Mouse (Mus musculus) cerebellum, adult 11-12 months (tissue): ENCODE results near the gene Tti1.
A peak's percentile ranks its signal among the peaks of the same experiment; 100 is the strongest.

ENCODE experiments used
- DNase-seq: peaks from one replicate; pipeline ENCODE4 v3.0.0; 2022

Tti1 gene

DNA sequence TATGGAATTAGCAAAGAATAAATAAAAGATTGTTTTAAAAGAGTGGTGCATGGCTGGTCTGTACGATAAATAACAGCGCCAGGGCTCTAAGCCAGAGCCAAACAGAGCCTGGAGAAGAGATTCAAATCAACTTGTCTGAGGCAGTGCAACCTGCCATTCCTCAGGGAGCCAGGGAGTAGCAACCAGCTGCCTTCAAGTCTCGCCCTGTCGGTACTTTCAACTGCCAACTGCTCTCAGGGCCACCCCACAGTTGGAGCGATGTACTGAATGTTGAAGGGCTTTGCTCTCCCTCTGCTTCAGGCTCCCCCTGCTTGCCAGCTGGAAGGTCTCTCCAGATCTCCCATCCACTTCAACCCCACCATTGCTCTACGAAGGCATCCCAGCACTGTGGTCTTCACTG is 58.1 kb downstream of the Tti1 start:
- no peak for DNase-seq

DNA sequence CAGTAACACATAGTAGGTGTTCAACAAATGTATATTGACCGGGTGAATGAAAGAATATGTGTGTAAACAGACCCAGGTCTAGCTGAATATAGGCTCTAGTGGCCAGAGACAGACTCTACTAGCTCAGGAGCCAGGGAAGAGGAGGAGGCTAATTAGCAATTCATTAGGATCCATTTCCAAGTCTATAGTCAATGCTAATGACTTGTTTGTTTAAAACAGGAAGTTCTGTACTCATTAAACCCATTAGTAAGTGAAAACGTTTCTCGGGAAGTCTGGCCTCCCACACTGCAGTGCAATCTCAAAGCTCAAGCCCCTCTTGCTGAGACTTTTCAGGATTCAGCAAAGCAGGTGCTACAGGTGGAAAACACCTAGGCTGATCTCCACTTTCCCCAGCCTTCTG is 60.4 kb downstream of the Tti1 start:
- DNase-seq, result no peak

DNA sequence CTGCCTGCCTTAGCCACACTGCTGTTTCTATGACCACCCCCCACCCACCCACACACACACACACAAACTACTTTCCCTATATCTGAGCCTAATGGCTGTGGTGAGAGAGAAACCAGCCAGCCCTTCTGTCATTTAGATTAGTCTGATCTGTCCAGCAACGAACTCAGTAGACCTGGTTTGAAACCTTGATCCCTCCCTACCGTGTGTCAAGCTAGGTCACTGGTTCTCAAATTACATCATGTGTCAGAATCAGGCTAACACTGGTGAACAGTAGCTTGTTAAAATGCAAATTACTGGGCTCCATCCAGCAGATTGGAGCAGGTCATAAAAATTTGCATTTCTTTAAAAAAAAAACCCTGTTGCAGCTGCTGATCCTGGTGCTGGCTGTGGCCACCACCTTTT is 70.5 kb downstream of the Tti1 start:
- no peak for DNase-seq

- no peak for DNase-seq
These were observed 74.3 kb downstream of the Tti1 start for GRCm38 (mm10) chr2:157953978-157954377.

DNA sequence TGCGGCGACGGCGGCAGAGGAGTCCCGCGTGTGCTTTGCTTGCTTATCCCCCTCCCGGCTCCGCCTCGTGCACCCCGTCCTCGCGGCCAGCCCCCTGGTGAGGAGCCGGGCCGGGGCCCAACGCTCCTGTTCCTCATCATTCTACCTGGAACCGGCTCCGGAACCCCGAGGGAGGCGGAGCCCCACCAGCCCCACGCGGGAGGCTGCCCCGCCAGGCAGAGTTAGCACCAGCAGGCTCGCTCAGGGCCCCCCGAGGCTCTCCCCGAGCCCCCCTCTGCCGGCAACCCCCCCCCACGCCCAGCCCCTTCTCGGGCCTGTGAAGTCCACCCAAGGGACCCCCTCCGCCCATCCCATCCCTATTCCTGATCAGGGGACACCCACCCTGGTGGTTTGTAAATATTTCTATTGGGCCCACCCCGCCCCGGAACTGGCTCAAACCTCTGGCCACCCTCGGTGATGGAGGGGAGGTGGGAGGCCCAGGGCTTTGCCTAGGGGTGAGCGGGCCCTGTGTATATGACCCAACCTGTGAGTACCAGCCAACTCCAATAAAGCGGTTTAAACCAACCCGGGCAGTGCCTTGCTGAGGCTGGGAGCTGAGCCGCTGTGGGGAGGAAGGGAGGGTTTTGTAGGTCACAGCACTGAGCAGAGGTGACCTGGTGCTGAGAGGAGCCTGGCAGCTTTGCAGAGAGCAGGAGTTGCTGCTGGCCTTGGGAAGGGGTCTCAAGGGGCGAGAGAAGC is 83.9 kb downstream of the Tti1 start:
- peak; percentile 27 for DNase-seq

- DNase-seq, result peak; percentile 69
These were observed 84.6 kb downstream of the Tti1 start for GRCm38 (mm10) chr2:157943514-157944155.

- no peak for DNase-seq
These were observed 87.5 kb downstream of the Tti1 start for GRCm38 (mm10) chr2:157940586-157941185.

GRCm38 (mm10) chr2:157936676-157937075 is 91.6 kb downstream of the Tti1 start:
- no peak for DNase-seq

- DNase-seq, result no peak
These were observed 92.6 kb downstream of the Tti1 start for GRCm38 (mm10) chr2:157935444-157936171.

GRCm38 (mm10) chr2:157932655-157933054 is 95.6 kb downstream of the Tti1 start:
- no peak for DNase-seq
